Mouse (Mus musculus) layer of hippocampus, adult 18-20 months (tissue): ENCODE results near the gene Ankib1. TPM values are rescaled to one million over a fixed set of nuclear protein-coding genes. Genes with fewer than 3 reads are reported as not detected.

Source experiments
- DNase-seq, 2 experiments: peaks; one replicate each; pipeline ENCODE4 v3.0.0; 2022; ENCODE audit warnings: low spot score in 2 of 2
- microRNA-seq, 2 experiments: library from miRNA; unstranded; fragments of <30 nt; microRNA quantifications; one replicate each; pipeline ENCODE4 v1.2.0; 2021
- total RNA-seq, 2 experiments: library from RNA; stranded (reverse); gene quantifications; 2 replicates each; pipeline ENCODE4 v1.2.3; 2021

Gene Ankib1
- total RNA-seq, 2 experiments from 2014 or later, result 124 TPM

- DNase-seq, result no peak
Observed at GRCm38 (mm10) chr5:3648206-3648848, 154.4 kb downstream of the Ankib1 start.

GRCm38 (mm10) chr5:3647708-3648121 is 155.0 kb downstream of the Ankib1 start:
- DNase-seq, result peak; percentile 64 to 88

- DNase-seq, result peak in 1 of 2 experiments; percentile 67
Observed at GRCm38 (mm10) chr5:3646991-3647707, 155.6 kb downstream of the Ankib1 start.

- no peak for DNase-seq
Observed at GRCm38 (mm10) chr5:3646539-3646938, 156.2 kb downstream of the Ankib1 start.

GRCm38 (mm10) chr5:3645326-3645725 is 157.4 kb downstream of the Ankib1 start:
- no peak for DNase-seq

- DNase-seq, result no peak
Observed at GRCm38 (mm10) chr5:3644621-3645020, 158.1 kb downstream of the Ankib1 start.

Small RNA genes within 50 kb of the gene (microRNA-seq; reads per million reads assigned to microRNA genes)
- gene Gm22926 (0 reads per million in 2 experiments), gene Gm26238 (0 reads per million in 2 experiments)

Other genes starting within 250 kb of the Ankib1 start
- gene 1700109H08Rik, start 231.4 kb downstream of the Ankib1 start, total RNA-seq, result 1 to 10 TPM; 4.7 to 4.9 TPM
- gene Pex1, start 206.9 kb downstream of the Ankib1 start, total RNA-seq, result 10 to 100 TPM; 23.9 to 24.7 TPM
- gene Rbm48, start 206.3 kb downstream of the Ankib1 start, total RNA-seq, result 10 to 100 TPM; 12.6 to 13.9 TPM
- gene Tmbim7, start 151.7 kb downstream of the Ankib1 start, total RNA-seq, result not detected
- 100 to 1,000 TPM; 103 to 108 TPM for gene Gatad1, start 145.7 kb downstream of the Ankib1 start, total RNA-seq
- gene Krit1, start 259 bp upstream of the Ankib1 start, total RNA-seq, result 10 to 100 TPM; 48.8 to 53.9 TPM
- under 1 TPM; 0.17 to 0.33 TPM for gene Lrrd1, start 42.2 kb upstream of the Ankib1 start, total RNA-seq
- gene Mterf1a, start 91.0 kb upstream of the Ankib1 start, total RNA-seq, result 10 to 100 TPM in 1 of 2 experiments, 1 to 10 TPM in 1; 9.9 to 11.3 TPM
- gene Akap9, start 125.1 kb upstream of the Ankib1 start, total RNA-seq, result 10 to 100 TPM; 67.1 to 68.3 TPM